Mouse (Mus musculus): ENCODE measurements around the gene Ddx42.
"Not testable (repeated sequence)": the region's sequence is repeated elsewhere in the genome, so short reads cannot be mapped to it uniquely, and the experiment has no call there.

Ddx42 gene

DNA sequence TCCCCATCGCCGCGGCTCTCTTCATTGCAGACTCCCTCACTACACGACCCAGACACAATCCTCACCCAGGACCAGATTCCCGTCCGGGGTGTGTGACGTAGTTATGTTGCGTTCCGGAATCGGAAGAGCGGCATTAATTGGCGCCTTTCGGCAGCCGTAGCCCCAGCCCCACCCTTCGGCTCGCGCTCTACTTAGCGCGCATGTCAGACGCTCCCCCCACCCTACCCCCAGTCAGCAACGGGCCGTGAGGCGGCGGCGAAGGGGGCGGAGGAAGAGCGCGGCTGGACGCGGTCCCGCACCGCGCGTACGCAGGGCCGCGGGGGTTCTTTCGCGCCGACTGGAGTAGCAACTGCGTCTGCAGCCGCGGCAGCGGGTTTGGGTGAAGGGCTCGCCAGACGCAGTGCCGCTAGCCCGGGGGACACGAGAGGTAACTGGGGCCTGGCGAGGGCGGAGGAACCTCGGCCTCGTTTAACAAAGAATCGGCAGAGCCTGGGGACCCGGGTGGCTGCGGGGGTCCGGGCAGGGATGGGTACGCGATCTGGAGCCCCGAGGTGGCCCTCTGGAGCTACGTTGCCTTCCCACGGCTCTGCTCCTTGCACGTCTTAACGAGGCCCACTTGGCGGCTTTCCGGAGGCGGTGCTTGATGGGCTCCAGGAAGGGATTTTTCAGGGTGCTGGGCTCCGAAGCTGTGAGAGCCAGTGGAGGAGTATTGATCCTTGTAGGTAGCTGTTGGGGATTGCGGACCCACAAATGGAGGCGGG, at the start of gene Ddx42:
Gene Ddx42 (plus strand): TSS at position 197 of the 761 bp plus-strand sequence.
- DNase-seq (ENCODE audit: low spot score in 2 of 2) = peak; percentile 88 to 91

DNA sequence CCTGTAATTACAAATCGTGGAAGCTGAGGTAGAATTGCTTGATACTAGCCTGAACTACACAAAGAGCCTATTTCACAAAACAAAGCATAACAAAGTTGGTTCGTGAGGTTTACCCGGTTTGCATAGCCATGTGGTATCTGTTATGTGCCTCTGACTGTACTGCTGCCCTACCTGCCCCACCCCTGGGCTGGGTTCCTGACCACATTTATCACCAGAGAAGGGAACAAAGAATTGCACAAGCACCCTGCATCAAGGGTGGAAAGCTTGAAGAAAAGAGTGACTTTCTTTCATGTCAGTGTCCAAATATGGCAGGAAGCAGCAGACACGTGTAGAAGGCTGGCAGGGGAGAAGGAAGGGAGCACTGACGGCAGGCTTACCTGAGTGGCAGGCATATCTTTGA, 49.3 kb upstream of the Ddx42 start:
- DNase-seq (ENCODE audit: low spot score in 2 of 2) = no peak

DNA sequence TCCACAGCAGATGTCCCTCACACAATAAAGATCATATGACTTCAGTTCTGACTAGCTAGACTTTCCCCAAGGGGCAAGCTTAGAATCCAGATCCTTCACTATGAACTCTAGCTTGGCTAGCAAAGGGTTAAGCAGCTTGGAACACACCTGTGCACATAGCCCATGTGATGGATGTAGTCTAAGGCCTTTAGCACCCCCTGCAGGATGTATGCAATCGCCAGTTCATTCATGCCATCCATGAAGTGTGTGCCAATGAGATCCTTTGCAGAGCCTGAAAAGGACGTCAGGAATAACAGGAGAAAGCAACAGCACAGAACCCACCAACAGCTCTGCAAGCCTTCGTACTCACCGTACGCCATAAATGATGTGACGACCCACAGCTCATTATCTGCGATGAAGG, 45.9 kb upstream of the Ddx42 start:
- DNase-seq (ENCODE audit: low spot score in 2 of 2) = no peak

DNA sequence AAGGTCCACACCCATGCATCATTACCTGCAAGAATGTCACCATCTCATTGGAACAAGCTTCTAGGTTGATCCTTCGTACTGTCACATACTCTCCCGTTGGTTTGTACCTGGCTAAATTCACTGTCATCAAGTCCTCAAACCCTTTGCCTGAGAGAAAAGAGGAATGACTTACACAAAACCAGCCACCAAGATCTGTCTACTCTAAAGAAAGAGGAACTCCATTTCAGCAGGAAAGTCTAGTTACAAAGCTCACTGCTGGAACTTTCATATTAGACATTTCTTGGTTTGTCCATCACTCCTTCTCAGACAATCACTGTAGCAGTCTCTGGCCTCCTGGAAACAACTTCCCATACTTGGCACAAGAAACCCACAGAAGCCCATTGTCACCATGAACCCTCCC, 43.5 kb upstream of the Ddx42 start:
- DNase-seq (ENCODE audit: low spot score in 2 of 2) = no peak

DNA sequence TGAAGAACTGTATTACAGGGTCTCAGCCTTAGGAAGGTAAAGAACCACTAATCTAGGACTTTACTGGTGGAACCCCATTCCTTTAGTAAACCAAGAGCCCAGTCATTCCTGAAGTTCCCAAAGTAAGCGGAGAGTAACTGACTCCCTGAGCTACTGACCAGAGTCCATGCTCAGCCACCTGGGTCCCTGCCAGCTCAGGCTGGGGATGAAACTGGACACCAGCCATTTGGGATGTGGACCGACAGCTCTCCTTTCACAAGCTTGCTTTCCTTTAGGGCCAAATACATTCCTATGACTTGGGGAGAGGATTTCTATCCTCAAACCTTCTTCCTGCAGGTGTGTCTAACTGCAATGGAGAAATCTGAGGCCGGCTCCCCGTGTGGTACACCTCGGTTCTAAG, 42.4 kb upstream of the Ddx42 start:
- DNase-seq (ENCODE audit: low spot score in 2 of 2) = no peak

DNA sequence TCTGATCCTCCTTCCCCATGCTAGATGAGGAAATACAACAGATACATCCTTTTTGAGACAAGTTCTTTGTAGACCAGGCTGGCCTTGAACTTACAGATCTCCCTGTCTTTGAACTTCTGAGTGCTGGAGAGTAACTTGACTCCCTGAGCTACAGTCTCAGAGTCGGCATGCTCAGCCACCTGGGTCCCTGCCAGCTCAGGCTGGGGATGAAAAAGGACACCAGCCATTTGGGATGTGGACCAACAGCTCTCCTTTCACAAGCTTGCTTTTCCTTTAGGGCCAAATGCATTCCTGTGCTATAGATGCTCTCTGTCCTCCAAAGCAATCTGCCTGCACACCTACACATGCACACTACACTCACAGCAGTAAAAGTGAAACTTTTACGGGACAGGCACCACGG, 41.6 kb upstream of the Ddx42 start:
- DNase-seq (ENCODE audit: low spot score in 2 of 2) = no peak

DNA sequence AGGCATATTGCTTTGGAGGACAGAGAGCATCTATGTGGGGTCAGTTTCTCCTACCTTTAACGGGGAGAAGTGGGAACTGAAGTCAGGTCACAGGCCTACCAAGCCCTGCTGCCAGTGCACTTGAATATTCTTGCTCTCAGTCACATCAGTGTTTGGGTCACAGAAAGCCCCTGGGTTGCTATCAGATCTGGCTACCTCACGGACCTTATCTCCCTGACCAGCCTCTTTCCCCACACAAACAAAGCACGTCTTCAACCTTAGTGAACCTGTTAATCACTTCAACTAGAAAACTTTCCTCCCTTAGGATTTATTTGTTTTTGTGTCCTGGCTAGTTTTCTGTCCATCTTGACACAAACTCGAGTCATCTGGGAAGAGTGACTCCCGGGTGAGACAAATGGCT, 40.4 kb upstream of the Ddx42 start:
- DNase-seq (ENCODE audit: low spot score in 2 of 2) = no peak

DNA sequence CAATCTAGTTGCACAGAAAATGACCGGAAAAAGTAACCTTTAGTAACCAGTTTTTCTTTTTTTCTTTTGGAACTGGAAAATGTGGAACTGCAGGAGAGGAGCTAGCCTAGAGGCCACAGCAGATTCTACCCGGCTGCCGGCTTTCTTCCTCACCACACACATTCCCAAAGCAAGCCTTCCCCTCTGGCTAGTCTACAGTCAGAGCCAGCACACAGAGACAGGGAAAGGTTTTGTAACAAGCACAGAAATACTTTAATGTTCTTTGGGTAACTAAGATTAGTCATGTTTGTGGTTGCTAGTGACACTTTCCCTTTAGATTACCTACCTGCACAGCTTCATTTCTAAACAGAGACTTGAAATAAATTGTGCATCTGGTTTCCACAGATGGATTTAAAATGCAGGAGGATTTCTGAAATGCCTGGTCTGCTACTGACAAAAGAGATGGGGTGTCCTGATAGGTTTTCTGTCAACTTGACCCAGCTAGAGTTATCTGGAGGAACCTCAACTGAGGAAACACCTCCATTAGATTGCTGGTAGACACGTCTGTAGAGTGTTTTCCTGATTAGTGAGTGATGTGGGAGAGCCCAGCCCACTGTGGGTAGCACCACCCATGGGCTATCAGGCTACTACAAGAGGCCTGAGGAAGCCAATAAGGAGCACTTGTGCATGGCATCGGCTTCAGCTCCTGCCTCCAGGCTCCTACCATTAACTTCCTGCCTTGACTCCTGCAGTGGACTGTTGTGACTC, 38.5 kb upstream of the Ddx42 start:
- DNase-seq (ENCODE audit: low spot score in 2 of 2) = no peak

DNA sequence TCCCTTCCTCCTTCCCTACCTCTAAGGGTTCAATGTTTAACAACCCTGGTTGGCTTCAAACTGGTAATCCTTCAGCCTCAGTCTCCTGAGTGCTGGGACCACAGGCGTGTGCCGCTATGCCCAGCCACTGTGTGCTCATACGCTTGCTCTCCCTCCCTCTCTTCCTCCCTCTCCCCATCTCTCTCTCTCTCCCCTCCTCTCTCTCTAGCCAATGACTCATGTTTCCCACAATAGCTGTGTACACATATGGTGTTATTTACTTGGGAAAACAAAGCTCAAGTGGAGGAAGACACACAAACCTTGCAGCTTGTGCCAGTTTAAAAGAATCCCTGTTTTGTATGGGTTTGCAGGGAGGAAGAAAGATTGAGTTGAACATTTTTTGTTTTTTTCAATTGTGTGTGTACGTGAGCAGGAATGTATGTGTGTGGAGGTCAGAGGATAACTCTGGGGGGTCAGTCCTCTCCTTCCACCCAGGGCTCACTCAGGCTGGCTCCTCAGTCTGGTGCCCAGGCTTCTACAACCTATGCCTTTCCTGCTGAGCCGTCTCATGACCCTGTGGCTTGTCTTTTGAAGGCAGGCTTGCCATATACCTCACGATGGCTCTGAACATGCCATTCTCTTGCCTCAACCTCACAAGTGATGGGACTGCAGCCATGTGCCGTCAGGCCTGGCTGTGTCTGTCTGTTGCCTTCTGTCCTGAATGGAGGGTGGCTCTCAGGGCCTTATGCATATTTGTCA, 36.8 kb upstream of the Ddx42 start:
- DNase-seq (ENCODE audit: low spot score in 2 of 2) = no peak

DNA sequence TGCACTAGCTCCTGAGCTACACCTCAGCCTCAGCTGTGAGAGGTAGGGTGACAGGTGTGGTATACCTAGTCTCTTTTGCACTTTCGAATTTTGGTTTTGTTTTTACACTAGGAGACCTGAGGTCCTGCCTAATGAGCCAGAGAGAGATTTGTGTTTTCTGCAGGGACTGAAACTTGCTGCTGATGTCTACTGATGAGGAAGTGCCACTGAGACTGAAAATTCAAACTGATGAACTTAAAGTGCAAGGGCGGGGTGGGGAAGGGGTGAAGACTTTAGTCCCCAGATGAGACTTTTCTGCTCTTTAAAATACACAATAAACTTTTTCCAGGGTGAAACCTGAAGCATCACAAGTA, 36.3 kb upstream of the Ddx42 start:
- no peak for DNase-seq (ENCODE audit: low spot score in 2 of 2)

DNA sequence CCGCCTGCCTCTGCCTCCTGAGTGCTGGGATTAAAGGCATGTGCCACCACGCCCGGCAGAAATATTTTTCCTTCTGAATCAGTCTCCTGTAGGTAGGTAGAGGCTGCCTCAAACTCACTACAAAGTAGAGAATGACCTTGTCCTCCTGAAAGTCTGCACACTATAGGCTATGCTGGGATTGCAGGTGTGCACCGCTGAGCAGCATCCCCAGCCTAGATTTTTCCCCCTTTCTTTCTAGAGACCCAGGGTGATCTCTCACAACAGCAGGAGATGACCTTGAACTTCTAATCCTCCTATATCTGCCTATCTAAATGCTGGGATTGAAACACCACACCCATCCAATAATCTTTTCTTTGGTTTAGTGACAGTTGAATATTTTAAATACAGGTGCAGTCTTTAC, 29.4 kb upstream of the Ddx42 start:
- DNase-seq (ENCODE audit: low spot score in 2 of 2) = no peak

DNA sequence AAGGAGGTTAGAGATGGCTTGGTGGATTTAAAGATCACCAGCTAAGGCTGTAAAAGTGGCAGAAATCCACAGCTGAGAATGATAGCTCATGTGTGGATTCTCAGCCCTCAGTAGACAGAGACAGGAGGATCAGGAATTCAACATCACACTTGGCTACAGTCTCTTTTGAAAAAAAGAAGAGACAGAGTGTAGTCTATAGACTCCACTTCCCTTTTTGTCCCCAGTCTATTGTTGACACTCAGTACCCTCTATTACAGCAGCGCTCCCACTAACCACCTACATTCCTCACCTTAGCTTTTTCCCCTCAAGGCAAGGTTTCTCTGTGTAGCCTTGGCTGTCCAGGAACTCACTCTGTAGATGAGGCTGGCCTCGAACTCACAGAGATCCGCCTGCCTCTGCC, 25.0 kb upstream of the Ddx42 start:
- no peak for DNase-seq (ENCODE audit: low spot score in 2 of 2)

DNA sequence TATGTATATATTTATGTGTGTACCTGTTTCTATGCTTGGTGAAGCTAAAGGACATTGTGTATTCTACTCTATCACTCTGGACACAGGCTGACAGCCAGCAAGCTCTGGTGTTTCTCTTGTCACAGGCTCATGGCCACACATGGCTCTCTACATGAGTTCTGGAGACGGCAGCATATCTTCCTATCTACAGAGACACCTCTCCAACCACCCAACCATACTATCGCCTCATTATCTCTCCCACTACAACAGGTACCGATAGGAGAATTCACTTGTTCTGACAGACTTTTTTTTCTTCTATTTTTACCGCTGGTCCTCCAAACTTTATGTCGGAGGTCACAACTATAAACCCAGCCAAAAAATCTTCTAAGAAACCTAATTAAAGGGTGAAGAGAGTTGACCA, 24.5 kb upstream of the Ddx42 start:
- DNase-seq (ENCODE audit: low spot score in 2 of 2) = no peak

DNA sequence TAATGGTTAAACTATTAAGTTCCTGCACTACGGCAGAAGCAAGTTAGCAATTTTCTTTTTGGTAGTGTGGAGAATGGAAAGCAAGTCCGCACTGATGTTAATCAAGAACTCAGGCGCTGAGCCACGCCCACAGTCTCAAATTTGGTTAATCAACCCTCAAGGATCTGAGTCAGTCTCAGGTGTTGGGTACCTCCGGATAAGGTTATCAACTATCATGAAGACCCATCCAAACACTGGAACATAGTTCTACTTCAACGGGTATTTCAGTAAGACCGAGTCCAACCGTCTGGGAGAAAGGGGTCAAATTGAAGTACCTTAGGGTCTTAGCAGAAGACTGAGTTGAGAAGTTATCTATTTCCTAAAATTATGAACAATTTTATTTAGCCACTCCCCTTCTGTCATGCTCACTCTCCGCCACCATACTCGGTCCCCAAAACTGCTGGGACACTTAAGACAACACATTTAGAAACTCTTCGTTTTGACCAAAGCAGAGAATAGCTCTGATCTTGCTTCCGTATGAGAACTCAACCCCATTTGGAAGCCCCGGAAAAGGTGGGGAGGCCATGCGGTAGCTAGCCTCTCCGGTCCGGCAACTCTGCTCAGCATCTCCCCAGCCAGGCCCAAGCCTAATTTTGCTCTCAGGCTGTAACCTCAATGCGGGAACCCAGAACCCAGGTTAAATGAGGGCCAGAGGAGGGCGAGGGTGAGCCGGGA, 23.9 kb upstream of the Ddx42 start:
- no peak for DNase-seq (ENCODE audit: low spot score in 2 of 2)

DNA sequence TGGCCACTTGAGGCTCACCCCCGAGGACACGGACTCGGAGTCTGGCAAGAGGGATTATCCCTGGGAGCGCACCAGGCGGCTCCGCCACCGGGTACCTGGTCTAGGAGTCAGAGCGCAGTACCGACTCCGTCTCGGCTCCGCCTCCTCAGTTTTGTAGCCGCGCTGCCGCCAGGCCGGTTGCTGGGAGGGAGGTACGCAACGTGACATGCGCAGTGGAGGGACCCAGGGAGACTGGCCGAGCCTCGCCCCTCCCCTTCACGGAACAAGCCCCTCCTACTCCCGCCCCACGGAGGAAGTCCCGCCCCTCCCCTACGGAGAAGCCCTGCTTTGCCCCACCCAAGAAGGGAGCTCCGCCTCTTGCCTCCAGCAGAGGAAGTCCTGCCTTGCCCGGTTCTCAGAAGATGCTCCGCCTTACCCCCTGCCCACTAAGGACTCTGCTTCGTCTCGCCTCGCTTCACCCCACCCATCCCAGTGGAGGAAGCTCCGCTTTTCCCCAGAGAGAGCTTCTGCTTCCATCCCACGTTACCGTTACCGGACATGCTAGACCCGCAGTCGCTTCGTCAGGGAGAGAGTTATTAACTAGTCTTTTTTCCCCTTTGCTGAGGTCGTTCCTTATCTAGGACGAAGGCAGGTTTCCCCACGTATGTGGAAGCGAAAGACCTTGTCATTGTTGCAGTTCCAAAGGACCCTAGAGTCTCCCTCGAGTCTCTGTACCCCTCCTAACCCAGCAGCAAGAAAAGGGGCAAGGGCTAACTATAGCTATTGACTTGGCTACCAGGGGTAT, 23.2 kb upstream of the Ddx42 start:
- DNase-seq (ENCODE audit: low spot score in 2 of 2) = peak; percentile 96 to 98

DNA sequence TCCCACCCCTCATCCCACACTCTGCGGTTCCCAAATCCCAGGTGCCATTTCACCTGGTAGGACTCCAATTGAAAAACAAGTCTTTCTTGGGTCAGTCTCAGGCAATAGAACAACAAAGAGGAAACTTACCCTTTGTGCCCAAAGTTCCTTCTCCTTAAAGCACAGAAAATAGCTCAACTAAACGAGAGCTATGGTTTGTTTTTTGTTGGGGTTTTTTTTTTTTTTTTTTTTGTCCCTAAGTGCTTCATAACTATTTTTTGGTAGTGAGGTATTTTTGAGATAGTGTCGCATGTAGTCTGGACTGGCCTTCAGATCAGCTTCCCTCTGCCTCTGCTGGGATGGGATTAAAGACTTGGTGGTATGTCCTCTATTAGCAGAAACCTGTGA, 22.6 kb upstream of the Ddx42 start:
- no peak for DNase-seq (ENCODE audit: low spot score in 2 of 2)

DNA sequence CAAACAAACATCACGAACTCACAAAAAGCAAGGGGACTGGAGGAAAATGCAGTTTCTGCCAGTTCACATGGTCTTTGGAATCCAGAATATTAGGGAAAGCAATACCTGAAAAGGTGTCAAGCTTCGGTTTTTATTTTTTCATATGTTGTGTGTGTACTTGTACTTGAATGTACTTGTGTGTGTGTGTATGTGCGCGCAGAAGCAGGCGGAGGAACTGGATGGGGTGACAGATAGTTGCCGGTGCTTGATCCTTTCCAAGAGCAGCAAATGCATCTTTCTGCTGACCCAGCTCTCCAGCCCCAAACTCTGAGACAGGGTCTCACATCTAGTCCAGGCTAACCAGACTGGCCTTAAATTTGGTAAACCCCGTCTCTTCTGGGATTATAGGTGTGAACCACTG, 21.8 kb upstream of the Ddx42 start:
- no peak for DNase-seq (ENCODE audit: low spot score in 2 of 2)

DNA sequence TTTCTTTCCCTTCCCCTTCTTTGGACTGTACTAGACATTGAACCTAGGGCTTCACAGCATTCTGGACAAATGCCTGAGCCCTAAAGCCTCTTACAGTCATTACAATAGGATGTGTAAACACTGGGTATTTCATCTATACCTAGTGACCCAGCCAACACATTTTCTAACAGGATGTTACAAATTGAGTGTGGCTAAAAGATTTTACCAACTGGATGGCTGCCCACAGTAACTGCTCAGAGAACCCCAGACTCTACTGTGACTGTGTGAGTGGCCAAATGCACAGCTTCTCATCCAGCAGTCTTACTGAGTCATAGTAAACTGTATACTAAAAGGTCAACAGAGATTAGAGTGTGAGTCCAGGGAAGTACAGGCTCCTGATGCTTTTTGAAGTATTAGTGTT, 21.4 kb upstream of the Ddx42 start:
- DNase-seq (ENCODE audit: low spot score in 2 of 2) = no peak

DNA sequence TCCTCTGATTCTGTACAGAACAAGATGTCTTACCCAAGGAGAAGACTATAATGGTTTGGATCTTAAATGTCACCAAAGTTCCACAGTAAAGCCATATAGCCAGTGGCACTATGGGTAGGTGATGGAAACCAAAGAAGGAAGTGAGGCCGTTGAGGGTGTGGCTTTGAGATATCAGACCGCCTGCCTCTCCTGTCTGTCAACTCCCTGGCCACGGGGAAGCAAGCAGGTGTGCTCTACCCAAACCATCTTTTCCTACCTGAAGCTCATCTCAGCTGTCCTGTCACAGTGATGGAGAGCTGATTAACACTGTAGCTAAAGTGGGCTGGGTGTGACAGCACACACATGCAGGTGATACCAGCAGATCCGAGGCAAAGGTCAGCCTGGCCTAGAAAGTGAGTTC, 18.4 kb upstream of the Ddx42 start:
- DNase-seq (ENCODE audit: low spot score in 2 of 2) = no peak

DNA sequence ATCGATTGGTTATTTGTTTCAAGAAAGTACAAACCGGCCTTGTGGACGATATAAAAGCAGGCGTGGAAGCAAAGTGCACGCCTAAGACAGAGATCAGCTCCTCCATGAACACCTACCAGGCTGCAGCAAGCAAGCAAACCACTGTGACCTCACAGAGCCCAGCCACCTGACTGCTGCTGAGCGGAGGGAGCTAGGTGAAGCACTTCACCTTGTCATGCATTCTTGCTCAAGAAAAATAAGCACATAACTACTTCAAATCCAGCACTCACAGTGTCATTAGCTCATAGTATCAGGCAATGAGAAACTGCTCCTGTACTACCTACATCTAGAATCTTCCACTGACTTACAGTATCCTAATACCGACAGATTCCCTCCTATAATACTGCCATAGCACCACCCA, 16.7 kb upstream of the Ddx42 start:
- not testable (repeated sequence) for DNase-seq (ENCODE audit: low spot score in 2 of 2)

DNA sequence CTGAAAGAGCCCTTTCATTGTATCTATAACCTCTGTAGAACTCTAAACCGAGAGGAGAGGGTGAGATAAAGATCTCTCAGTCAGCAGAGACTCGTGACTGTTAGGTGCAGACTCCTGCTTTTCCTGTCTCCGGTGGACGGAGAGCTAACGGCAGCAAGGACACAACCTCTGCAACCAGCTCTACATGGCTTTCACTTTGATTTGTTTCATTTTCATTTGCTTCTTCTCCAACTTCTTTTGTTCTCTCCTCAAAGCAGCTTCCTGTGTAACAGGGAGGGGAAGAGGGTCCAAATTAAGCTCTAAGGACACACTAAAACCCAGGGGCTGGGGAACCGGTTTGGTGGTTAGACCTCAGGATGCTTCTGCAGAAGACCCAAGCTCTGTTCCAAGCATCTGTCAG, 16.0 kb upstream of the Ddx42 start:
- no peak for DNase-seq (ENCODE audit: low spot score in 2 of 2)

Measured in urinary bladder, postnatal 4 days (tissue).